Mouse (Mus musculus) kidney, adult 2 months (tissue): ENCODE measurements around the gene Scpep1.

ENCODE experiments used
- CTCF ChIP-seq: fragments of 200-500 bp; conservative IDR thresholded peaks from 2 replicates; pipeline ENCODE4 v1.5.1; 2011; ENCODE audit warnings: low read depth, mild to moderate bottlenecking, control low read depth, low read length, moderate library complexity, mixed read lengths; ENCODE audit not compliant: insufficient read depth, insufficient read length
- POLR2A ChIP-seq: fragments of 200-500 bp; IDR thresholded peaks from one replicate; pipeline ENCODE4 v1.6.1; 2011; ENCODE audit warnings: low read depth, low read length, control low read depth

GRCm38 (mm10) chr11:88953582-88953981 is 1.7 kb downstream of the Scpep1 start:
- TF ChIP-seq POLR2A: no peak
- TF ChIP-seq CTCF: no peak
